Mouse (Mus musculus) C2C12 (cell line): ENCODE measurements around the gene Rpl19.

ENCODE experiments used
- CEBPB ChIP-seq: IDR thresholded peaks from one replicate; pipeline ENCODE4 v1.6.1; 2011; ENCODE audit warnings: low read depth, mild to moderate bottlenecking, control low read depth, moderate library complexity
- CTCF ChIP-seq: IDR thresholded peaks from one replicate; pipeline ENCODE4 v1.5.1; 2011; ENCODE audit not compliant: control insufficient read depth, insufficient read depth, insufficient read length
- MAX ChIP-seq: IDR thresholded peaks from one replicate; pipeline ENCODE4 v1.6.1; 2011; ENCODE audit warnings: mild to moderate bottlenecking, control low read depth
- MYOD1 ChIP-seq: IDR thresholded peaks from one replicate; pipeline ENCODE4 v1.6.1; 2011; ENCODE audit warnings: low read depth; ENCODE audit not compliant: control insufficient read depth, insufficient read length
- MYOG ChIP-seq: IDR thresholded peaks from one replicate; pipeline ENCODE4 v1.6.1; 2011; ENCODE audit not compliant: control insufficient read depth, insufficient read length; ENCODE audit errors: extremely low read depth
- USF1 ChIP-seq: IDR thresholded peaks from one replicate; pipeline ENCODE4 v1.6.1; 2011; ENCODE audit warnings: low read depth, mild to moderate bottlenecking, control low read depth, moderate library complexity

DNA sequence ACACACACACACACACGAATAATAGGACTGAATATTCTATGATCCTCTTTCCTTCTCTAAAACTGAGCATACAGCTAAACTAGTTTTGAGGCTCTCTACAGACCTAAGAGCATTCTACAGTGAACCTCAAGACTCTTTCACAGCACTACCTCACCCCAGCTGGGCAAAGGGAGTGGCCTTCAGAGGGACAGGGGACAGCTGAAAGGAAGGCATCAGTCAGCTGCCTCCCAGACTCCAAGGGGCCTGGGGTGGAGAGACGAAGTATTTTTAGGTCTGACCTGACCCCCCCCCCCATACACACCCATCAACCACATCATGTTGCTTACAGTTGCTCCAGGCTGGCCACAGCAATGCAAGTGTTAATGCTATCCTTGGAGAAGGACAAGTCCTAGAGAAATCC lies 5.4 kb upstream of the Rpl19 start:
- TF ChIP-seq USF1 (no peak), CTCF (no peak), MAX (no peak), CEBPB (no peak), MYOG (no peak), MYOD1 (peak; percentile 63)
